Mouse (Mus musculus): ENCODE measurements around the gene Gm12394. TPM values are rescaled to one million over a fixed set of nuclear protein-coding genes. Genes with fewer than 3 reads are reported as not detected.

Gene Gm12394
- polyA plus RNA-seq, 1 experiment from 2014 or later, result 0.07 TPM

DNA sequence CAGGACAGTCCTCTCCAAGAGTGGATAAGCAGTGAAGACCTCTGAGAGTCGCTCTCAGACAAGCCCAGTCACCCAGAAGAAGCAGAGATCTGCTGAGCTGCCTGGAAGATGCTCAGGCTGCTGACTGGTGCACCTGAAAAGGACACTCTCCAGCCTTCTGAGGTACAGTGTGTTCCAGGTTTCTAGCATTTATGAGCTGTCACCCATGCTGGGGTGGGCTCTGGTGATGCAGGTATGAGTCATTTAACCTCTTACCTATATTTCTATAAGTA is 24.0 kb upstream of the Gm12394 start:
- DNase-seq (ENCODE audit: low spot score), result no peak
- TF ChIP-seq EP300 (optimal IDR thresholded peaks at IDR 0.05) (no peak), CTCF (IDR thresholded peaks at IDR 0.05; ENCODE audit: low read depth) (no peak)
- H3K4me2 ChIP-seq (replicated peaks; ENCODE audit: low read depth), result no peak overlapping the region
- no peak overlapping the region for H3K4me3 ChIP-seq (ENCODE audit: low read depth, low read length)
- H3K36me3 ChIP-seq (ENCODE audit: control insufficient read depth, insufficient read depth, low read length), result no peaks in the 10 kb centered on the region
- no peaks in the 10 kb centered on the region for H3K4me1 ChIP-seq (replicated peaks; ENCODE audit: control insufficient read depth, insufficient read depth)
- 28% methylated on average over 1 of the region's 1 CpGs for WGBS
- H3K27ac ChIP-seq (replicated peaks), result no peak overlapping the region
- H3K9ac ChIP-seq (ENCODE audit: low read length), result no peak overlapping the region
- ATAC-seq (ENCODE audit: low FRiP score, low TSS enrichment), result no peak
- H3K9me3 ChIP-seq (ENCODE audit: control insufficient read depth, low read length), result no peaks in the 10 kb centered on the region
- no peaks in the 10 kb centered on the region for H3K27me3 ChIP-seq (ENCODE audit: control insufficient read depth, insufficient read depth, low read length)

DNA sequence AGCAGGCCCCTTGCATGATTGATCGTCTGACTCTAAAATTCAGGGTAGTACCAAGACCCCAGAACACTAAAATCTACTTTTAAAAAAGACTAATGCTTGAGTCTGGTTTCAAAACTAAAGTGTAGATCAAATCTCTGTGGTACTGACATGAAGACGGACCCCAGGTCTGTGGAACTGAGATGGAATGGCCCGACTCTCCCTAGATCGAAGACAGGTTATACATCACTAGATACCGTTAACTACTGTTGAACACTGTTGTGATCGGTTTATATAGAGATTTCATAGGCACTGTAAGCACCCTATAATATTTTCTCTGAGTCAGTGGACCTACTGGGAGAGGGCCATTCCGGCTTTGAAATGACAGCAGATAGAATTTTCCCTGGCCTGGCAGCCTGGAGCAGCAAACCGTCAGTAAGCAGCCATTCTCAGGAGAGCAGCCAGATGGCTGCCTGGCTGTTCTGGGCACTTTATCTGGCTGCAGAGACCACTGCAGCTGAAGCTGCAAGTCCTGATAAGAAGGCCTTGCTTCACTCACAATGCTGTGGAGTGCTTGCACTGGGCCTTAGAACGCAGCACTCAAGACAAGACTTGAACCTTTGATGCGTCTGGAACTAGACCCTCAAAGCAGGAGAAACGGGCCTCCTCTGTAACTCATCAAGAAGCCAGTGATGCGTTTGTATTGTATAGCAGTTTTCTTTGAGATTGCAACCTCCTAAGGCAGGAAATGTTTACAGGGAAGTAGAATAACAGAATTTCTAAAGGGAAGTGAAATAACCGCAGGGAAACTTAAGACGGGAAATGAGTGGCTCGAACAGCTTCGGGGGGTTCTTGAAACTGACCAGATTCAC is 23.5 kb upstream of the Gm12394 start:
- no peak overlapping the region for H3K4me3 ChIP-seq (ENCODE audit: low read depth, low read length)
- no peaks in the 10 kb centered on the region for H3K36me3 ChIP-seq (ENCODE audit: control insufficient read depth, insufficient read depth, low read length)
- H3K27ac ChIP-seq (replicated peaks), result no peak overlapping the region
- no peak overlapping the region for H3K4me2 ChIP-seq (replicated peaks; ENCODE audit: low read depth)
- ATAC-seq (ENCODE audit: low FRiP score, low TSS enrichment) (no peak), DNase-seq (ENCODE audit: low spot score) (no peak)
- no peak for TF ChIP-seq CTCF (IDR thresholded peaks at IDR 0.05; ENCODE audit: low read depth)
- no peak overlapping the region for H3K9ac ChIP-seq (ENCODE audit: low read length)
- no peaks in the 10 kb centered on the region for H3K9me3 ChIP-seq (ENCODE audit: control insufficient read depth, low read length)
- no peaks in the 10 kb centered on the region for H3K27me3 ChIP-seq (ENCODE audit: control insufficient read depth, insufficient read depth, low read length)
- H3K4me1 ChIP-seq (replicated peaks; ENCODE audit: control insufficient read depth, insufficient read depth), result no peaks in the 10 kb centered on the region
- 72% methylated on average over 16 of the region's 16 CpGs for WGBS

DNA sequence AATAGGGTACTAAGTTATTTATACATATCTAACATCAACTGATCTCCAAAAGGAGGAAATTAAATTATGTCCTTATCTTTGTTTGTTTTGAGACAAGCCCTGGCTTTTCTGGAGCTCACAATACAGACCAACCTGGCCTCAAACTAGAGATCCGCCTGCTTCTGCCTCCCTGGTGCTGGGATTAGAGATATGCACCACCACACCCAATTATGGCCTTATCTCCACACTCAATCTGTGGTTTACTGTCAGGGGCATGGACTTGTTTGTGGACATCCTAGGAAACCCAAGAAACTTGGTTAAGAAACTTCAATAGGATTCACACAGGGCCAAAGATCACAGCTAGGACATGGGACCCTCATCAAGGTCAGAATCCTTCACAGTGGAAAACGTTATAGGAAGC is 21.1 kb upstream of the Gm12394 start:
- no peak overlapping the region for H3K9ac ChIP-seq (ENCODE audit: low read length)
- no peak overlapping the region for H3K27ac ChIP-seq (replicated peaks)
- DNase-seq (ENCODE audit: low spot score), result no peak

DNA sequence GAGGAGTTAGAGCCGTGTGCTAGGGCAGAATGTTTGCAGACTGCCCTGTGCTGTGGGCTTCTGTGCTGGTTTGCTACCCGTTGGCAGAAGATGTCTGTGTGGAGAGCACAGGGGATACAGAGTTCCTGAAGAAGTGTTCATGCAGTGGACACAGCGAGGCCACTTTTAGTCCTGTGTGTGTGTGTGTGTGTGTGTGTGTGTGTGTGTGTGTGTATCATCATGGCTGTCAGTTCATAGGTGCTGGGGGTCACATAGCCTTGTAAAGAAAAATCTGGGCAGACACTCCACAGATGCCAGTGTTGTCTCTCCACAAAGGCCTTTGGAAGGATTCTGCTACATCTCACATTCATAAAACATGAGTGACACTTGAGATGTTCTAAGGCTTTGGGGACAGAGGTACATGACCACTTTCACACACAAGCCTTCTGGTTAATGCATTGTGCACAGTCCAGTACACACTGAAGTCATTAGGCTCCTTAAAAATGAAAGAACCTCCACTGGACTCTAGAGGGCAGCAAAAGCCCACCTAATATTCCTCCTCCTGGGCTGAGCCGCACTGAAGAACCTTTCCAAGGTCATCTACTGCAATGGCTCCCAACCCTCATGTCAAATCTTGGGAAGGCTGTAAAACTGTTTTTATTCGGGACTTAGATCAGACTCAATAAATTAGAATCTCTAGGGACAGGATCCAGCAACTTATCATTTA is 20.2 kb upstream of the Gm12394 start:
- no peak for TF ChIP-seq EP300 (optimal IDR thresholded peaks at IDR 0.05)
- peak; percentile 86 for TF ChIP-seq CTCF (IDR thresholded peaks at IDR 0.05; ENCODE audit: low read depth)
- Histone ChIP-seq H3K36me3 (ENCODE audit: control insufficient read depth, insufficient read depth, low read length) (no peaks in the 10 kb centered on the region), H3K27ac (replicated peaks) (no peak overlapping the region), H3K4me1 (replicated peaks; ENCODE audit: control insufficient read depth, insufficient read depth) (no peaks in the 10 kb centered on the region), H3K4me3 (ENCODE audit: low read depth, low read length) (no peak overlapping the region), H3K9me3 (ENCODE audit: control insufficient read depth, low read length) (no peaks in the 10 kb centered on the region), H3K27me3 (ENCODE audit: control insufficient read depth, insufficient read depth, low read length) (no peaks in the 10 kb centered on the region), H3K4me2 (replicated peaks; ENCODE audit: low read depth) (no peak overlapping the region), H3K9ac (ENCODE audit: low read length) (no peak overlapping the region)
- peak; percentile 66 for DNase-seq (ENCODE audit: low spot score)
- ATAC-seq (ENCODE audit: low FRiP score, low TSS enrichment), result peak; percentile 82
- WGBS, result 31% methylated on average over 5 of the region's 5 CpGs

More for the DNA sequence above, 21.1 kb upstream of the Gm12394 start:
- Histone ChIP-seq H3K36me3 (ENCODE audit: control insufficient read depth, insufficient read depth, low read length) (no peaks in the 10 kb centered on the region), H3K4me2 (replicated peaks; ENCODE audit: low read depth) (no peak overlapping the region), H3K4me3 (ENCODE audit: low read depth, low read length) (no peak overlapping the region), H3K4me1 (replicated peaks; ENCODE audit: control insufficient read depth, insufficient read depth) (no peaks in the 10 kb centered on the region), H3K9me3 (ENCODE audit: control insufficient read depth, low read length) (no peaks in the 10 kb centered on the region), H3K27me3 (ENCODE audit: control insufficient read depth, insufficient read depth, low read length) (no peaks in the 10 kb centered on the region)
- WGBS, result 72% methylated on average over 2 of the region's 2 CpGs
- no peak for ATAC-seq (ENCODE audit: low FRiP score, low TSS enrichment)
- TF ChIP-seq CTCF (IDR thresholded peaks at IDR 0.05; ENCODE audit: low read depth), result no peak
- no peak for TF ChIP-seq EP300 (optimal IDR thresholded peaks at IDR 0.05)

DNA sequence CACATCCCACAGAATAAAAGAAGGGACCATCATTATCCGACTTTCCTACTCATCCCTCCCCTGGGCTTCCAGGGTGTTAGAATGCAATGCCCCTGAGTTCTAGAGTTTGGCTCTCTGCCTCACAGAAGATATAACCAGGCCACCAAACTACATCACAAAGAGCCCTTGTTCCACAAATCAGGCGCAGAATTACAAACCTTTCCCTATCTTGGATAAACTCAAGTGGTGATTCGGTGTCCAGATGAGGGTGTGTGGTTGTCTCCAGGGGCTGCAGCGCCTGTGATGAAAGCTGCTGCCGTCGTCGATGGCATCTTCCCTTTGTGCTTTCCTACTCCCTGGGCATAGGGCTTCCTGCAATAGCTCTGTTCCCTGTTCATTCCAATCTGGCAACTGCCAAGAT is 17.6 kb upstream of the Gm12394 start, which contains the start of gene Fam205c:
Gene Fam205c (minus strand): TSS at position 101 of the 400 bp plus-strand sequence.
- Histone ChIP-seq H3K27ac (replicated peaks) (no peak within 1 kb of the TSS), H3K27me3 (ENCODE audit: control insufficient read depth, insufficient read depth, low read length) (no peaks in the 10 kb centered on the region), H3K36me3 (ENCODE audit: control insufficient read depth, insufficient read depth, low read length) (no peaks in the 10 kb centered on the region), H3K4me3 (ENCODE audit: low read depth, low read length) (no peak within 1 kb of the TSS), H3K9ac (ENCODE audit: low read length) (no peak within 1 kb of the TSS), H3K4me1 (replicated peaks; ENCODE audit: control insufficient read depth, insufficient read depth) (no peaks in the 10 kb centered on the region), H3K4me2 (replicated peaks; ENCODE audit: low read depth) (no peak within 1 kb of the TSS), H3K9me3 (ENCODE audit: control insufficient read depth, low read length) (no peaks in the 10 kb centered on the region)
- DNase-seq (ENCODE audit: low spot score) (no peak), ATAC-seq (ENCODE audit: low FRiP score, low TSS enrichment) (no peak)
- TF ChIP-seq CTCF (IDR thresholded peaks at IDR 0.05; ENCODE audit: low read depth) (no peak), EP300 (optimal IDR thresholded peaks at IDR 0.05) (no peak)
- 77% methylated on average over 7 of the region's 7 CpGs for WGBS

All from stomach, postnatal 0 days (tissue).